Mouse (Mus musculus): ENCODE measurements around the gene Mta1. TPM values are rescaled to one million over a fixed set of nuclear protein-coding genes. Genes with fewer than 3 reads are reported as not detected.

Mta1 gene
- polyA plus RNA-seq, 1 experiment from 2014 or later, result 4.9 TPM

- H3K4me2 ChIP-seq (replicated peaks; ENCODE audit: low read depth), result no peak overlapping the region; the same call in 1 of the 2 replicates
- no peaks in the 10 kb centered on the region for H3K9me3 ChIP-seq (ENCODE audit: control insufficient read depth)
- ATAC-seq, result no peak
- no peaks in the 10 kb centered on the region for H3K36me3 ChIP-seq (ENCODE audit: control insufficient read depth, insufficient read depth)
- H3K27me3 ChIP-seq (replicated peaks; ENCODE audit: control insufficient read depth, insufficient read depth, low read length), result no peaks in the 10 kb centered on the region
- TF ChIP-seq CTCF (IDR thresholded peaks at IDR 0.05; ENCODE audit: low read depth), result no peak
- 0 out of 2 replicates have a peak overlapping the region, but pooled peaks have one; percentile 29 for H3K27ac ChIP-seq (ENCODE audit: low read depth, low read length)
- H3K4me1 ChIP-seq (replicated peaks; ENCODE audit: control insufficient read depth, insufficient read depth, low read length), result peaks cover 7% of the 10 kb centered on the region
- no peak overlapping the region for H3K4me3 ChIP-seq (ENCODE audit: low read depth, low read length)
- no peak overlapping the region for H3K9ac ChIP-seq (ENCODE audit: low read depth, low read length)
- 91% methylated on average over 7 of the region's 7 CpGs for WGBS
Measured at GRCm38 (mm10) chr12:113153971-113154370, 55.9 kb downstream of the Mta1 start.

- Histone ChIP-seq H3K9me3 (ENCODE audit: control insufficient read depth) (no peaks in the 10 kb centered on the region), H3K9ac (ENCODE audit: low read depth, low read length) (no peak overlapping the region), H3K27ac (ENCODE audit: low read depth, low read length) (peak overlapping the region; percentile 88), H3K36me3 (ENCODE audit: control insufficient read depth, insufficient read depth) (no peaks in the 10 kb centered on the region), H3K4me1 (replicated peaks; ENCODE audit: control insufficient read depth, insufficient read depth, low read length) (peaks cover 7% of the 10 kb centered on the region), H3K4me2 (replicated peaks; ENCODE audit: low read depth) (peak overlapping the region; percentile 88), H3K4me3 (ENCODE audit: low read depth, low read length) (no peak overlapping the region), H3K27me3 (replicated peaks; ENCODE audit: control insufficient read depth, insufficient read depth, low read length) (no peaks in the 10 kb centered on the region)
- 60% methylated on average over 6 of the region's 6 CpGs for WGBS
- TF ChIP-seq CTCF (IDR thresholded peaks at IDR 0.05; ENCODE audit: low read depth), result no peak
- ATAC-seq, result no peak
Measured at GRCm38 (mm10) chr12:113154747-113155075, 56.6 kb downstream of the Mta1 start.

GRCm38 (mm10) chr12:113155076-113155771 is 57.1 kb downstream of the Mta1 start:
- Histone ChIP-seq H3K4me3 (ENCODE audit: low read depth, low read length) (peak overlapping the region; percentile 40), H3K9ac (ENCODE audit: low read depth, low read length) (peak overlapping the region; percentile 54), H3K27me3 (replicated peaks; ENCODE audit: control insufficient read depth, insufficient read depth, low read length) (no peaks in the 10 kb centered on the region), H3K27ac (ENCODE audit: low read depth, low read length) (peak overlapping the region; percentile 88), H3K36me3 (ENCODE audit: control insufficient read depth, insufficient read depth) (no peaks in the 10 kb centered on the region), H3K4me2 (replicated peaks; ENCODE audit: low read depth) (peak overlapping the region; percentile 88), H3K4me1 (replicated peaks; ENCODE audit: control insufficient read depth, insufficient read depth, low read length) (peaks cover 7% of the 10 kb centered on the region), H3K9me3 (ENCODE audit: control insufficient read depth) (no peaks in the 10 kb centered on the region)
- TF ChIP-seq CTCF (IDR thresholded peaks at IDR 0.05; ENCODE audit: low read depth), result no peak
- 4% methylated on average over 32 of the region's 32 CpGs for WGBS
- ATAC-seq, result peak; percentile 3; the same call in 1 of the 2 replicates

GRCm38 (mm10) chr12:113155887-113156539 is 57.9 kb downstream of the Mta1 start, which contains the start of gene Tedc1:
Gene Tedc1 (plus strand): TSS chr12:113156421.
- ATAC-seq, result peak; percentile 98
- no peaks in the 10 kb centered on the region for H3K27me3 ChIP-seq (replicated peaks; ENCODE audit: control insufficient read depth, insufficient read depth, low read length)
- no peaks in the 10 kb centered on the region for H3K9me3 ChIP-seq (ENCODE audit: control insufficient read depth)
- peak within 1 kb of the TSS; percentile 64 for H3K4me3 ChIP-seq (ENCODE audit: low read depth, low read length)
- TF ChIP-seq CTCF (IDR thresholded peaks at IDR 0.05; ENCODE audit: low read depth), result peak; percentile 99
- H3K36me3 ChIP-seq (ENCODE audit: control insufficient read depth, insufficient read depth), result no peaks in the 10 kb centered on the region
- peak within 1 kb of the TSS; percentile 88 for H3K4me2 ChIP-seq (replicated peaks; ENCODE audit: low read depth)
- peaks cover 3% of the 10 kb centered on the region for H3K4me1 ChIP-seq (replicated peaks; ENCODE audit: control insufficient read depth, insufficient read depth, low read length)
- H3K27ac ChIP-seq (ENCODE audit: low read depth, low read length), result peak within 1 kb of the TSS; percentile 88
- under 1% methylated on average over 46 of the region's 46 CpGs for WGBS
- peak within 1 kb of the TSS; percentile 54 for H3K9ac ChIP-seq (ENCODE audit: low read depth, low read length)

GRCm38 (mm10) chr12:113156540-113156929 is 58.5 kb downstream of the Mta1 start:
- Histone ChIP-seq H3K4me3 (ENCODE audit: low read depth, low read length) (peak overlapping the region; percentile 64), H3K27ac (ENCODE audit: low read depth, low read length) (peak overlapping the region; percentile 55; the same call in 1 of the 2 replicates), H3K36me3 (ENCODE audit: control insufficient read depth, insufficient read depth) (peaks cover 3% of the 10 kb centered on the region; the same call in 1 of the 2 replicates), H3K27me3 (replicated peaks; ENCODE audit: control insufficient read depth, insufficient read depth, low read length) (no peaks in the 10 kb centered on the region), H3K4me2 (replicated peaks; ENCODE audit: low read depth) (peak overlapping the region; percentile 88), H3K9me3 (ENCODE audit: control insufficient read depth) (no peaks in the 10 kb centered on the region), H3K9ac (ENCODE audit: low read depth, low read length) (peak overlapping the region; percentile 46; the same call in 1 of the 2 replicates), H3K4me1 (replicated peaks; ENCODE audit: control insufficient read depth, insufficient read depth, low read length) (peaks cover 3% of the 10 kb centered on the region)
- under 1% methylated on average over 23 of the region's 23 CpGs for whole genome bisulfite sequencing
- ATAC-seq, result peak; percentile 19
- no peak for TF ChIP-seq CTCF (IDR thresholded peaks at IDR 0.05; ENCODE audit: low read depth)

- no peaks in the 10 kb centered on the region for H3K9me3 ChIP-seq (ENCODE audit: control insufficient read depth)
- peak overlapping the region; percentile 64 for H3K4me3 ChIP-seq (ENCODE audit: low read depth, low read length)
- H3K27ac ChIP-seq (ENCODE audit: low read depth, low read length), result no peak overlapping the region
- WGBS, result 20% methylated on average over 8 of the region's 8 CpGs
- peaks cover 3% of the 10 kb centered on the region for H3K4me1 ChIP-seq (replicated peaks; ENCODE audit: control insufficient read depth, insufficient read depth, low read length)
- H3K9ac ChIP-seq (ENCODE audit: low read depth, low read length), result no peak overlapping the region
- no peaks in the 10 kb centered on the region for H3K27me3 ChIP-seq (replicated peaks; ENCODE audit: control insufficient read depth, insufficient read depth, low read length)
- ATAC-seq, result no peak
- no peak for TF ChIP-seq CTCF (IDR thresholded peaks at IDR 0.05; ENCODE audit: low read depth)
- H3K4me2 ChIP-seq (replicated peaks; ENCODE audit: low read depth), result peak overlapping the region; percentile 88
- H3K36me3 ChIP-seq (ENCODE audit: control insufficient read depth, insufficient read depth), result peaks cover 6% of the 10 kb centered on the region; the same call in 1 of the 2 replicates
Measured at GRCm38 (mm10) chr12:113157002-113157401, 58.9 kb downstream of the Mta1 start.
